Comparison of ENCODE assay signal across 20 mouse cellular contexts in the genomic region with DNA sequence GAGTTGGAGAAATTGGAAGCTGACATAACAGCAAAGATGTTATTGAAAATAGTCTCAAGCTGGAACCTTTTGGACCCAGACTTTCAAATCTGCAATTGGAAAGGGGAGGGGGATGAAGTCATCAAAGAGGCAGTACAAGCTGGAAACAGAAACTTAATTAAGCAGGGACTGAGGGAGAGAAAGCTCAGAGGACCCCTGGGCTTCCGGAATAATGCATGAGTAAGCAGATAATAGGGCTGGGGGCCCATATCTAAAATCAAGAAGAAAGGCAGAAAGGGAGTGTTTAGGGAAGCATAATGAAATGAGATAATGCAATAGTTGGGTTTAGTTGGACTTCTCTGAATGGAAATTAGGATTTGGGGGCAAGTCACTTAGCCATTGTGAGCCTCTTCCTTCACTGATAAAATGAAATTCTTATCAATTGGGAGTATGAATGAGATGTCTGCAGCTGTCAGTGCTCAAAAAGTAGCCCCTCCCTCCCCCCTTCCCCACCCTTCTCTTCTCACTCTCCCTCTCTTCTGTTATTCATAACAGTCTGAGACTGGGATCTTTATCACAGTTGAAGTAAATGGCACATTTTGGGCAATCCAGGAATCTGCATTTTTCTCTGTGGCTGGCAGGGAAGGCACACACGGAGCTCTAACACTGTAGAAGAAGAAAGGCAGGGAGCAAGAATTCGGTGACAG.
DNase-seq lines count a peak whose midpoint lies in the region; ATAC-seq and TF ChIP-seq lines count a peak whose summit lies in the region.
"Had no signal": no experiment of that assay in that cellular context is flagged by ENCODE, and none has a peak within 500 bp of the region (broad histone marks: within the 10 kb centered on the region; RNA-seq: fewer than 3 reads in every experiment).

No protein-coding gene starts in this region.

- WGBS in forebrain, postnatal 0 days, result 10% methylated on average over 3 of the region's 3 CpGs
- WGBS in midbrain, embryonic 13.5 days, result 8% methylated on average over 3 of the region's 3 CpGs

- no peak overlapping the region for H3K9ac ChIP-seq in forebrain, postnatal 0 days
- no peak overlapping the region for H3K9ac ChIP-seq in midbrain, embryonic 13.5 days (replicated peaks)
- H3K9ac ChIP-seq: intestine, embryonic 15.5 days; liver, embryonic 12.5 days; lung, embryonic 14.5 days had no signal

- peaks cover 11% of the 10 kb centered on the region; the same call in 1 of the 2 replicates for H3K36me3 ChIP-seq in forebrain, postnatal 0 days (ENCODE audit: insufficient read depth)
- peaks cover 10% of the 10 kb centered on the region for H3K36me3 ChIP-seq in midbrain, embryonic 13.5 days
- H3K36me3 ChIP-seq: intestine, embryonic 15.5 days; liver, embryonic 12.5 days had no signal

- ATAC-seq in frontal cortex, adult (ENCODE audit: low TSS enrichment), result peak; percentile 56; the same call in 1 of the 2 replicates
- ATAC-seq in forebrain, postnatal 0 days, result peak; percentile 57
- peak; percentile 72 for ATAC-seq in midbrain, embryonic 13.5 days
- ATAC-seq: intestine, embryonic 15.5 days; liver, embryonic 12.5 days had no signal

- no peaks in the 10 kb centered on the region for H3K9me3 ChIP-seq in forebrain, postnatal 0 days (ENCODE audit: low read length)
- H3K9me3 ChIP-seq in midbrain, embryonic 13.5 days, result no peaks in the 10 kb centered on the region
- H3K9me3 ChIP-seq: intestine, embryonic 15.5 days; liver, embryonic 12.5 days had no signal

- H3K27ac ChIP-seq in forebrain, postnatal 0 days (ENCODE audit: low read depth, low read length), result peak overlapping the region; percentile 54; the same call in 1 of the 2 replicates
- H3K27ac ChIP-seq in midbrain, embryonic 13.5 days, result peak overlapping the region; percentile 39; the same call in 1 of the 2 replicates
- H3K27ac ChIP-seq: intestine, embryonic 15.5 days; liver, embryonic 12.5 days had no signal

- peaks cover 6% of the 10 kb centered on the region; the same call in 1 of the 2 replicates for H3K4me1 ChIP-seq in forebrain, postnatal 0 days (ENCODE audit: insufficient read depth)
- peaks cover 16% of the 10 kb centered on the region for H3K4me1 ChIP-seq in midbrain, embryonic 13.5 days (replicated peaks)
- H3K4me1 ChIP-seq: intestine, embryonic 15.5 days had no signal

- no peak overlapping the region for H3K4me2 ChIP-seq in forebrain, postnatal 0 days (ENCODE audit: low read depth)
- H3K4me2 ChIP-seq in midbrain, embryonic 13.5 days (replicated peaks), result no peak overlapping the region
- H3K4me2 ChIP-seq: heart, embryonic 11.5 days; intestine, embryonic 15.5 days; liver, embryonic 12.5 days; lung, embryonic 14.5 days had no signal

- no peak for DNase-seq in frontal cortex, postnatal 25 days (ENCODE audit: low spot score in 2 of 2)
- DNase-seq in forebrain, postnatal 0 days, result no peak
- peak; percentile 13 for DNase-seq in retina, postnatal 1 day
- DNase-seq in heart, postnatal 25 days (ENCODE audit: low spot score), result no peak
- DNase-seq in T-cell, adult 2 months (ENCODE audit: low spot score), result no peak
- DNase-seq: adrenal gland, adult 8-10 months; cerebellum, adult 11 months; cerebellum, postnatal 25 days; heart, postnatal 14 days; kidney, postnatal 10 days; lung, embryonic 14.5 days; spleen, adult 18-20 months; thymus, postnatal 14 days had no signal

- TF ChIP-seq CTCF in forebrain, postnatal 0 days (IDR thresholded peaks at IDR 0.05; ENCODE audit: low read depth), result no peak

- H3K4me3 ChIP-seq in forebrain, postnatal 0 days (ENCODE audit: low read depth, low read length), result no peak overlapping the region
- no peak overlapping the region for H3K4me3 ChIP-seq in midbrain, embryonic 13.5 days (replicated peaks)
- H3K4me3 ChIP-seq: erythroblast, embryonic 14.5 days; intestine, embryonic 15.5 days; liver, embryonic 12.5 days had no signal

- no peaks in the 10 kb centered on the region for H3K27me3 ChIP-seq in forebrain, postnatal 0 days (ENCODE audit: insufficient read depth, low read length)
- H3K27me3 ChIP-seq in midbrain, embryonic 13.5 days, result 0 out of 2 replicates have a peak, but pooled peaks cover 3% of the 10 kb centered on the region
- H3K27me3 ChIP-seq: CH12.LX; intestine, embryonic 15.5 days; liver, embryonic 12.5 days had no signal

- intact Hi-C loops in heart, postnatal 25 days (cut with DNase I), result no loop called here
